Mouse (Mus musculus) CH12.LX (cell line): ENCODE data around the gene Nup210. TPM values are rescaled to one million over a fixed set of nuclear protein-coding genes. Genes with fewer than 3 reads are reported as not detected.

Source experiments
- DNase-seq: peaks from one replicate; pipeline ENCODE4 v3.0.0-alpha.2; 2013; ENCODE audit errors: extremely low read depth
- H3K27ac ChIP-seq: 2 replicates; pipeline ENCODE4 v1.5.1; 2012; ENCODE audit warnings: low read depth, mild to moderate bottlenecking, control low read depth, moderate library complexity; ENCODE audit not compliant: insufficient read depth
- H3K27me3 ChIP-seq: replicated peaks from 2 replicates; pipeline ENCODE3; 2012; ENCODE audit warnings: inconsistent platforms
- H3K36me3 ChIP-seq, 2 experiments: replicated peaks in 1 of 2; 2 replicates each; pipeline versions ENCODE3 to v1.6.1; 2012; ENCODE audit warnings: inconsistent platforms in 1 of 2, low read length in 1 of 2, mild to moderate bottlenecking in 1 of 2, mixed read lengths in 1 of 2, moderate library complexity in 1 of 2; ENCODE audit not compliant: control insufficient read depth in 1 of 2, insufficient read depth in 1 of 2
- H3K4me1 ChIP-seq, 2 experiments: 2 replicates each; pipeline ENCODE4 v1.6.1; 2012; ENCODE audit warnings: inconsistent platforms in 1 of 2, moderate library complexity in 1 of 2; ENCODE audit not compliant: insufficient read depth in 2 of 2, control insufficient read depth in 1 of 2
- H3K4me2 ChIP-seq: 2 replicates; pipeline ENCODE4 v1.6.1; 2012; ENCODE audit warnings: low read depth, mild to moderate bottlenecking, control low read depth; ENCODE audit not compliant: poor library complexity, insufficient read depth, severe bottlenecking
- H3K4me3 ChIP-seq, 3 experiments: fragments of 150-350 bp in 1 of 3; sonication (generic) in 1 of 3; replicated peaks in 1 of 3; 2 replicates each; pipeline versions ENCODE3 to v1.5.1; 2011 to 2012; ENCODE audit warnings: low read depth in 2 of 3, low read length in 2 of 3, mild to moderate bottlenecking in 2 of 3, moderate library complexity in 2 of 3, control low read depth in 1 of 3, improper control_type of control experiment in 1 of 3, inconsistent platforms in 1 of 3, mixed read lengths in 1 of 3; ENCODE audit not compliant: poor library complexity in 1 of 3
- H3K79me2 ChIP-seq: replicated peaks from 2 replicates; pipeline ENCODE4 v1.6.1; 2012; ENCODE audit warnings: mild to moderate bottlenecking, moderate library complexity; ENCODE audit not compliant: control insufficient read depth, poor library complexity, insufficient read depth, severe bottlenecking; ENCODE audit errors: extremely low read depth
- H3K9ac ChIP-seq: 2 replicates; pipeline ENCODE4 v1.6.1; 2012; ENCODE audit warnings: low read depth, mild to moderate bottlenecking, control low read depth, moderate library complexity; ENCODE audit not compliant: insufficient read depth
- H3K9me3 ChIP-seq: replicated peaks from 2 replicates; pipeline ENCODE3; 2012; ENCODE audit warnings: low read length, inconsistent platforms, mixed read lengths
- BHLHE40 ChIP-seq: IDR thresholded peaks from 2 replicates; pipeline ENCODE4 v1.6.1; 2011; ENCODE audit warnings: mild to moderate bottlenecking, low read depth, low read length, improper control_type of control experiment
- CTCF ChIP-seq, 2 experiments: IDR thresholded peaks in 1 of 2; conservative IDR thresholded peaks in 1 of 2; 2 replicates each; pipeline ENCODE4 v1.5.1; 2011 to 2012; ENCODE audit warnings: low read depth in 2 of 2, low read length in 2 of 2, improper control_type of control experiment in 1 of 2, inconsistent platforms in 1 of 2, mild to moderate bottlenecking in 1 of 2, moderate library complexity in 1 of 2
- E2F4 ChIP-seq: IDR thresholded peaks from 2 replicates; pipeline ENCODE4 v1.6.1; 2011; ENCODE audit warnings: low read depth, low read length, improper control_type of control experiment; ENCODE audit not compliant: insufficient replicate concordance
- ETS1 ChIP-seq: conservative IDR thresholded peaks from 2 replicates; pipeline ENCODE4 v1.6.1; 2012; ENCODE audit warnings: low read depth, mild to moderate bottlenecking, inconsistent platforms, low read length, improper control_type of control experiment, moderate library complexity
- GABPA ChIP-seq: IDR thresholded peaks from 2 replicates; pipeline ENCODE4 v1.6.1; 2012; ENCODE audit warnings: low read depth, low read length, improper control_type of control experiment, inconsistent platforms; ENCODE audit not compliant: insufficient replicate concordance
- IRF4 ChIP-seq: IDR thresholded peaks from 2 replicates; pipeline ENCODE4 v1.6.1; 2014; ENCODE audit warnings: low read depth, mild to moderate bottlenecking, inconsistent platforms, low read length, improper control_type of control experiment
- JUN ChIP-seq: IDR thresholded peaks from 2 replicates; pipeline ENCODE4 v1.6.1; 2011; ENCODE audit warnings: low read depth, mild to moderate bottlenecking, low read length, improper control_type of control experiment, moderate library complexity; ENCODE audit not compliant: insufficient read depth
- KAT2A ChIP-seq: IDR thresholded peaks from 2 replicates; pipeline ENCODE4 v1.6.1; 2012; ENCODE audit warnings: low read length, improper control_type of control experiment, inconsistent platforms; ENCODE audit not compliant: insufficient replicate concordance
- MAFK ChIP-seq: IDR thresholded peaks from 2 replicates; pipeline ENCODE4 v1.6.1; 2011; ENCODE audit warnings: low read length, improper control_type of control experiment; ENCODE audit not compliant: insufficient replicate concordance
- MAZ ChIP-seq: IDR thresholded peaks from 2 replicates; pipeline ENCODE4 v1.6.1; 2012; ENCODE audit warnings: low read depth, mild to moderate bottlenecking, inconsistent platforms, low read length, improper control_type of control experiment, moderate library complexity
- MYC ChIP-seq: IDR thresholded peaks from 2 replicates; pipeline ENCODE4 v1.6.1; 2011; ENCODE audit warnings: low read depth, mild to moderate bottlenecking, improper control_type of control experiment, low read length
- NRF1 ChIP-seq: IDR thresholded peaks from 2 replicates; pipeline ENCODE4 v1.6.1; 2014; ENCODE audit warnings: low read depth, mild to moderate bottlenecking, inconsistent platforms, low read length, improper control_type of control experiment, moderate library complexity
- POLR2A ChIP-seq: IDR thresholded peaks from 2 replicates; pipeline ENCODE4 v1.6.1; 2011; ENCODE audit warnings: low read depth, mild to moderate bottlenecking, improper control_type of control experiment, low read length
- POLR2AphosphoS2 ChIP-seq: IDR thresholded peaks from 2 replicates; pipeline ENCODE4 v1.6.1; 2011; ENCODE audit warnings: low read depth, low read length, improper control_type of control experiment
- RCOR1 ChIP-seq: conservative IDR thresholded peaks from 2 replicates; pipeline ENCODE4 v1.6.1; 2012; ENCODE audit warnings: low read depth, mild to moderate bottlenecking, inconsistent platforms, low read length, improper control_type of control experiment
- SIN3A ChIP-seq: IDR thresholded peaks from 2 replicates; pipeline ENCODE4 v1.6.1; 2012; ENCODE audit warnings: low read length, improper control_type of control experiment, inconsistent platforms
- SMC3 ChIP-seq: IDR thresholded peaks from 2 replicates; pipeline ENCODE4 v1.6.1; 2011; ENCODE audit warnings: low read depth, low read length, improper control_type of control experiment
- TBP ChIP-seq: conservative IDR thresholded peaks from 2 replicates; pipeline ENCODE4 v1.6.1; 2011; ENCODE audit warnings: low read depth, low read length, improper control_type of control experiment
- TCF12 ChIP-seq: IDR thresholded peaks from 2 replicates; pipeline ENCODE4 v1.6.1; 2014; ENCODE audit warnings: low read depth, mild to moderate bottlenecking, inconsistent platforms, low read length, improper control_type of control experiment
- ZC3H11A ChIP-seq: IDR thresholded peaks from 2 replicates; pipeline ENCODE4 v1.6.1; 2012; ENCODE audit warnings: low read depth, mild to moderate bottlenecking, inconsistent platforms, low read length, improper control_type of control experiment
- ZMIZ1 ChIP-seq: IDR thresholded peaks from 2 replicates; pipeline ENCODE4 v1.6.1; 2012; ENCODE audit warnings: low read depth, mild to moderate bottlenecking, inconsistent platforms, low read length, improper control_type of control experiment
- ZNF384 ChIP-seq: IDR thresholded peaks from 2 replicates; pipeline ENCODE4 v1.6.1; 2012; ENCODE audit warnings: low read depth, low read length, improper control_type of control experiment, inconsistent platforms
- dilution Hi-C: fragments of 300-500 bp; cut with MboI; formaldehyde crosslinking; loops from 2 replicates; pipeline ENCODE4 v1.14.3; 2020; ENCODE audit warnings: low sequenced_read_pairs; ENCODE audit not compliant: extremely low pct_unique_long_range_greater_than_20kb, extremely low pct_ligation_motif_present
- in situ Hi-C: fragments of 300-500 bp; cut with MboI; formaldehyde crosslinking; loops from 3 replicates; pipeline ENCODE4 v1.14.3; 2019; ENCODE audit warnings: low sequenced_read_pairs, low pct_ligation_motif_present, low pct_unique_long_range_greater_than_20kb, mixed read lengths
- polyA plus RNA-seq: library from polyadenylated mRNA; unstranded; fragments of >175 nt; gene quantifications from 2 replicates; pipeline ENCODE4 v1.2.1, GENCODE M21; 2012; ENCODE audit warnings: low read depth; ENCODE audit not compliant: insufficient read length
- total RNA-seq, 2 experiments: library from RNA; depleted of rRNA; stranded (reverse); fragments of 300-350 nt in 1 of 2; fragments of >200 nt in 1 of 2; gene quantifications; 2 replicates each; pipeline ENCODE4 v1.2.3; 2012 to 2014

Nup210 gene
- total and polyA plus RNA-seq, 3 experiments: 41.9 to 103 (median 73.1) TPM

DNA sequence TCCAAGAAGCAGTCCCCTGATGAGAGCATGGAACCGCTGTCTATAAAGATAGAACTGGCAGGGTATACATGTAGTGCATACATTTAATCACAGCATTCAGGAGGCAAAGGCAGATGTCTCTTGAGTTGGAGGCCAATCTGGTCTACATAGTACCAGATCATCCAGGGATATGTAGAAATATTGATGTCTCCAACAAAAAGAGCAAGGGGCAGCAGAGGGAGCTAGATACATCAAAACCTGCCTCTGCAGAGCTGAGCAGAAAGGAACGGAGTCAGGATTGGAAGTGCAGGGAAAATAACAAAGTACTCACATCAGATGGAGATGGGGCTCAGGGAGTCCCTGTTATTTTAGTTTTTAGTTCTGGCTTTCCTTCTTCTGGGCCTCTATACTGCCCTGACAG is 48.0 kb upstream of the Nup210 start:
- Histone ChIP-seq H3K4me1 (no peaks in the 10 kb centered on the region), H3K4me3 (no peak overlapping the region), H3K9me3 (no peaks in the 10 kb centered on the region), H3K9ac (no peak overlapping the region), H3K27me3 (peaks cover 55% of the 10 kb centered on the region), H3K36me3 (no peaks in the 10 kb centered on the region), H3K79me2 (no peaks in the 10 kb centered on the region), H3K4me2 (no peak overlapping the region), H3K27ac (no peak overlapping the region)
- DNase-seq: no peak
- dilution Hi-C loops: no loop called here
- TF ChIP-seq SIN3A (no peak), CTCF (conservative IDR thresholded peaks at IDR 0.05 in 1 of 2, IDR thresholded peaks at IDR 0.05 in 1 of 2; ENCODE audit: low read depth in 2 of 2, low read length in 2 of 2) (no peak), IRF4 (no peak), TBP (no peak), JUN (no peak), RCOR1 (no peak), ZNF384 (no peak)
- in situ Hi-C loops: loop anchor here (25.0 kb wide), 1 partner anchor 248 kb away; the partner anchor contains the start of gene Wnt7a

GRCm38 (mm10) chr6:91163195-91163911 is 46.7 kb upstream of the Nup210 start:
- Histone ChIP-seq H3K9me3 (no peaks in the 10 kb centered on the region), H3K4me1 (no peaks in the 10 kb centered on the region), H3K79me2 (no peaks in the 10 kb centered on the region), H3K27me3 (peaks cover 57% of the 10 kb centered on the region), H3K36me3 (no peaks in the 10 kb centered on the region), H3K4me2 (no peak overlapping the region), H3K27ac (no peak overlapping the region), H3K4me3 (no peak overlapping the region), H3K9ac (no peak overlapping the region)
- TF ChIP-seq MAFK: no peak
- TF ChIP-seq POLR2A: no peak
- TF ChIP-seq ETS1: no peak
- TF ChIP-seq ZC3H11A: no peak
- no peak for TF ChIP-seq GABPA
- TF ChIP-seq TCF12: no peak
- no peak for TF ChIP-seq SMC3
- no peak for TF ChIP-seq ZMIZ1
- no peak for TF ChIP-seq SIN3A
- no peak for TF ChIP-seq IRF4
- TF ChIP-seq BHLHE40: no peak
- TF ChIP-seq NRF1: no peak
- TF ChIP-seq TBP: no peak
- TF ChIP-seq KAT2A: no peak
- TF ChIP-seq MAZ: no peak
- no peak for TF ChIP-seq POLR2AphosphoS2
- no peak for TF ChIP-seq JUN
- no peak for TF ChIP-seq E2F4
- TF ChIP-seq MYC: no peak
- no peak for DNase-seq
- in situ Hi-C loops (loop anchor here (25.0 kb wide), 1 partner anchor 249 kb away; the partner anchor contains the start of gene Wnt7a), dilution Hi-C loops (no loop called here)
